Mouse (Mus musculus): ENCODE data around the gene Iqch. TPM values are rescaled to one million over a fixed set of nuclear protein-coding genes. Genes with fewer than 3 reads are reported as not detected.

Gene Iqch
- polyA plus RNA-seq, 1 experiment from 2014 or later, result 0.14 TPM

GRCm38 (mm10) chr9:63609776-63610175, 7.5 kb upstream of the Iqch start:
- Histone ChIP-seq H3K9me3 (no peaks in the 10 kb centered on the region), H3K36me3 (no peaks in the 10 kb centered on the region), H3K27me3 (replicated peaks) (no peaks in the 10 kb centered on the region), H3K27ac (no peak overlapping the region), H3K9ac (no peak overlapping the region), H3K4me3 (replicated peaks) (no peak overlapping the region), H3K4me1 (replicated peaks) (peaks cover 27% of the 10 kb centered on the region), H3K4me2 (replicated peaks) (no peak overlapping the region)
- ATAC-seq, result no peak
- WGBS, result 82% methylated on average over 2 of the region's 2 CpGs

- Histone ChIP-seq H3K4me2 (replicated peaks) (no peak overlapping the region), H3K36me3 (no peaks in the 10 kb centered on the region), H3K9ac (no peak overlapping the region), H3K4me1 (replicated peaks) (peaks cover 25% of the 10 kb centered on the region), H3K27me3 (replicated peaks) (no peaks in the 10 kb centered on the region), H3K4me3 (replicated peaks) (no peak overlapping the region), H3K9me3 (no peaks in the 10 kb centered on the region), H3K27ac (no peak overlapping the region)
- no peak for ATAC-seq
- WGBS, result 72% methylated on average over 8 of the region's 8 CpGs
Measured at GRCm38 (mm10) chr9:63609246-63609645, 7.0 kb upstream of the Iqch start.

GRCm38 (mm10) chr9:63608006-63608405, 5.7 kb upstream of the Iqch start:
- Histone ChIP-seq H3K4me3 (replicated peaks) (no peak overlapping the region), H3K9ac (no peak overlapping the region), H3K36me3 (no peaks in the 10 kb centered on the region), H3K9me3 (no peaks in the 10 kb centered on the region), H3K4me1 (replicated peaks) (peaks cover 29% of the 10 kb centered on the region), H3K4me2 (replicated peaks) (no peak overlapping the region), H3K27ac (no peak overlapping the region), H3K27me3 (replicated peaks) (no peaks in the 10 kb centered on the region)
- 83% methylated on average over 6 of the region's 6 CpGs for WGBS
- ATAC-seq, result no peak

- Histone ChIP-seq H3K9ac (no peak overlapping the region), H3K27ac (no peak overlapping the region), H3K9me3 (no peaks in the 10 kb centered on the region), H3K4me1 (replicated peaks) (peaks cover 18% of the 10 kb centered on the region), H3K36me3 (no peaks in the 10 kb centered on the region), H3K4me3 (replicated peaks) (no peak overlapping the region), H3K4me2 (replicated peaks) (no peak overlapping the region), H3K27me3 (replicated peaks) (no peaks in the 10 kb centered on the region)
- 76% methylated on average over 2 of the region's 2 CpGs for WGBS
- no peak for ATAC-seq
Measured at GRCm38 (mm10) chr9:63606594-63606993, 4.3 kb upstream of the Iqch start.

- Histone ChIP-seq H3K4me1 (replicated peaks) (peaks cover 12% of the 10 kb centered on the region), H3K36me3 (no peaks in the 10 kb centered on the region), H3K4me3 (replicated peaks) (0 out of 2 replicates have a peak overlapping the region, but pooled peaks have one; percentile 87), H3K9me3 (no peaks in the 10 kb centered on the region), H3K9ac (no peak overlapping the region), H3K4me2 (replicated peaks) (peak overlapping the region; percentile 74), H3K27ac (no peak overlapping the region), H3K27me3 (replicated peaks) (no peaks in the 10 kb centered on the region)
- ATAC-seq, result peak; percentile 28; the same call in 1 of the 2 replicates
- WGBS, result 56% methylated on average over 6 of the region's 6 CpGs
Measured at GRCm38 (mm10) chr9:63603849-63604248, 1.6 kb upstream of the Iqch start.

- no peak overlapping the region for H3K27ac ChIP-seq
- no peak overlapping the region for H3K9ac ChIP-seq
- H3K4me1 ChIP-seq (replicated peaks), result no peaks in the 10 kb centered on the region; the same call in 1 of the 2 replicates
- H3K4me3 ChIP-seq (replicated peaks), result no peak overlapping the region
- WGBS, result 65% methylated on average over 9 of the region's 9 CpGs
- no peaks in the 10 kb centered on the region; the same call in 1 of the 2 replicates for H3K27me3 ChIP-seq (replicated peaks)
- H3K36me3 ChIP-seq, result no peaks in the 10 kb centered on the region
- no peak for ATAC-seq
- no peak overlapping the region for H3K4me2 ChIP-seq (replicated peaks)
- no peaks in the 10 kb centered on the region for H3K9me3 ChIP-seq
Measured at GRCm38 (mm10) chr9:63596660-63597059, 5.6 kb downstream of the Iqch start.

GRCm38 (mm10) chr9:63595652-63596051, 6.6 kb downstream of the Iqch start:
- no peak overlapping the region for H3K4me2 ChIP-seq (replicated peaks)
- H3K4me3 ChIP-seq (replicated peaks), result no peak overlapping the region
- no peak for ATAC-seq
- no peaks in the 10 kb centered on the region for H3K36me3 ChIP-seq
- 83% methylated on average over 8 of the region's 8 CpGs for WGBS
- H3K27me3 ChIP-seq (replicated peaks), result no peaks in the 10 kb centered on the region; the same call in 1 of the 2 replicates
- no peak overlapping the region for H3K9ac ChIP-seq
- H3K4me1 ChIP-seq (replicated peaks), result no peaks in the 10 kb centered on the region; the same call in 1 of the 2 replicates
- no peaks in the 10 kb centered on the region for H3K9me3 ChIP-seq
- H3K27ac ChIP-seq, result no peak overlapping the region

GRCm38 (mm10) chr9:63595032-63595431, 7.3 kb downstream of the Iqch start:
- no peaks in the 10 kb centered on the region; the same call in 1 of the 2 replicates for H3K4me1 ChIP-seq (replicated peaks)
- H3K36me3 ChIP-seq, result no peaks in the 10 kb centered on the region
- no peak overlapping the region for H3K9ac ChIP-seq
- H3K27ac ChIP-seq, result no peak overlapping the region
- H3K27me3 ChIP-seq (replicated peaks), result no peaks in the 10 kb centered on the region; the same call in 1 of the 2 replicates
- H3K9me3 ChIP-seq, result no peaks in the 10 kb centered on the region
- no peak overlapping the region for H3K4me3 ChIP-seq (replicated peaks)
- no peak overlapping the region for H3K4me2 ChIP-seq (replicated peaks)
- WGBS, result 79% methylated on average over 1 of the region's 1 CpGs
- peak; percentile 85 for ATAC-seq

- H3K36me3 ChIP-seq, result no peaks in the 10 kb centered on the region
- H3K4me3 ChIP-seq (replicated peaks), result no peak overlapping the region
- H3K27ac ChIP-seq, result no peak overlapping the region
- no peak for ATAC-seq
- H3K9me3 ChIP-seq, result no peaks in the 10 kb centered on the region
- WGBS, result 80% methylated on average over 8 of the region's 8 CpGs
- no peak overlapping the region for H3K9ac ChIP-seq
- no peak overlapping the region for H3K4me2 ChIP-seq (replicated peaks)
- no peaks in the 10 kb centered on the region; the same call in 1 of the 2 replicates for H3K4me1 ChIP-seq (replicated peaks)
- no peaks in the 10 kb centered on the region for H3K27me3 ChIP-seq (replicated peaks)
Measured at GRCm38 (mm10) chr9:63591661-63592256, 10.5 kb downstream of the Iqch start.

GRCm38 (mm10) chr9:63590592-63590991, 11.7 kb downstream of the Iqch start:
- Histone ChIP-seq H3K27ac (no peak overlapping the region), H3K4me1 (replicated peaks) (no peaks in the 10 kb centered on the region), H3K4me3 (replicated peaks) (no peak overlapping the region), H3K36me3 (no peaks in the 10 kb centered on the region), H3K9ac (no peak overlapping the region), H3K27me3 (replicated peaks) (no peaks in the 10 kb centered on the region), H3K4me2 (replicated peaks) (no peak overlapping the region), H3K9me3 (no peaks in the 10 kb centered on the region)
- 86% methylated on average over 4 of the region's 4 CpGs for WGBS
- no peak for ATAC-seq

- H3K36me3 ChIP-seq, result no peaks in the 10 kb centered on the region
- H3K9ac ChIP-seq, result no peak overlapping the region
- H3K9me3 ChIP-seq, result no peaks in the 10 kb centered on the region
- peak; percentile 45 for ATAC-seq
- H3K4me3 ChIP-seq (replicated peaks), result no peak overlapping the region
- no peaks in the 10 kb centered on the region for H3K27me3 ChIP-seq (replicated peaks)
- H3K27ac ChIP-seq, result no peak overlapping the region
- H3K4me1 ChIP-seq (replicated peaks), result 0 out of 2 replicates have a peak, but pooled peaks cover 3% of the 10 kb centered on the region
- 46% methylated on average over 6 of the region's 6 CpGs for WGBS
- no peak overlapping the region for H3K4me2 ChIP-seq (replicated peaks)
Measured at GRCm38 (mm10) chr9:63589209-63589608, 13.1 kb downstream of the Iqch start.

- Histone ChIP-seq H3K27me3 (replicated peaks) (no peaks in the 10 kb centered on the region), H3K4me1 (replicated peaks) (0 out of 2 replicates have a peak, but pooled peaks cover 3% of the 10 kb centered on the region), H3K27ac (no peak overlapping the region), H3K9ac (no peak overlapping the region), H3K9me3 (no peaks in the 10 kb centered on the region), H3K4me2 (replicated peaks) (no peak overlapping the region), H3K36me3 (no peaks in the 10 kb centered on the region), H3K4me3 (replicated peaks) (no peak overlapping the region)
- no peak for ATAC-seq
- WGBS, result 74% methylated on average over 6 of the region's 6 CpGs
Measured at GRCm38 (mm10) chr9:63585251-63585650, 17.0 kb downstream of the Iqch start.

- Histone ChIP-seq H3K9me3 (no peaks in the 10 kb centered on the region), H3K4me1 (replicated peaks) (0 out of 2 replicates have a peak, but pooled peaks cover 3% of the 10 kb centered on the region), H3K27me3 (replicated peaks) (no peaks in the 10 kb centered on the region), H3K9ac (no peak overlapping the region), H3K4me3 (replicated peaks) (no peak overlapping the region), H3K36me3 (no peaks in the 10 kb centered on the region), H3K27ac (no peak overlapping the region), H3K4me2 (replicated peaks) (no peak overlapping the region)
- 90% methylated on average over 4 of the region's 4 CpGs for WGBS
- ATAC-seq, result no peak
Measured at GRCm38 (mm10) chr9:63581778-63582177, 20.5 kb downstream of the Iqch start.
